Mouse (Mus musculus) frontal cortex, adult (tissue): ENCODE data around the gene Olfr726.

Source experiments
- ATAC-seq: cut with Nextera tagmentation; 2 replicates; pipeline ENCODE4 v1.9.2; 2017; ENCODE audit warnings: mild to moderate bottlenecking, moderate library complexity, mixed read lengths; ENCODE audit not compliant: low TSS enrichment

Gene Olfr726

DNA sequence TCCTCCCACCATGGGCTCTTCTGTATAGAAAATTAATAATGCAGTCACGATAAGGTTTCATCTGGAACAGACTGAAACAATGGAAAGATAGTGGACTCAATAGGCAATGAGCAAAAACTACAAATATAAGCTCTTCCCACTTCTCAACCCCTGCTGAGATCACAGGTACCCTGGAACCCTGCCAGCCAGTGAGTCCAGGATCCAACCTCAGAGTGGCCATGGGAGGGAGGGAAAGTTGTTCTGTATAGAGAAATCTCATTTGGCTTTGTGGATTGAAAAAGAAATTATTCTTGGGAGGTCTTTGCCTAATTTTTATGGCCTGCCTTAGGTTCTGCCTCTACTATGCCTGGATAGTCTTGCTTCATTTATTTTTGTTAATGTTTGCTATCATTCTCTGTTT is at the start of gene Olfr726:
Gene Olfr726 (minus strand): TSS at position 101 of the 400 bp plus-strand sequence.
- no peak for ATAC-seq

DNA sequence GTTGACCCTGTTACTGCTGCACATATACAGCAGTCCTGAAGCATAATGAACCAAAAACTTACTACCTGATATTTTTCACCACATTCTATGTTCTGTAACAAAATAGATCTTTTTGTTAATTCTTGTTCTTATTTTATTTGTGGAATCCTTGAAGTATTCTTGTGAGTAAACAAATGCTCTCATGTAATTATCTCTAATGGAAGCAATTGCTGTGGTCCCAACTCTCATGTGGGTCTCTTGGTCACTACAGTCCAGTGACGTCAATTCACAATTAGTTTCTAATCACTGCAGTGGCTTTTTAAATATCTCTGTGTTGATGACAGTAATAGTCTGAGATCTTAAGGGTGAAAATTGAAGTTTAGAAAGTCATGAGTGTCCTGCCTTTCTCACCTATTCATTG is 32.1 kb upstream of the Olfr726 start, which contains the start of gene Olfr727:
Gene Olfr727 (plus strand): TSS at position 301 of the 400 bp plus-strand sequence.
- no peak for ATAC-seq

DNA sequence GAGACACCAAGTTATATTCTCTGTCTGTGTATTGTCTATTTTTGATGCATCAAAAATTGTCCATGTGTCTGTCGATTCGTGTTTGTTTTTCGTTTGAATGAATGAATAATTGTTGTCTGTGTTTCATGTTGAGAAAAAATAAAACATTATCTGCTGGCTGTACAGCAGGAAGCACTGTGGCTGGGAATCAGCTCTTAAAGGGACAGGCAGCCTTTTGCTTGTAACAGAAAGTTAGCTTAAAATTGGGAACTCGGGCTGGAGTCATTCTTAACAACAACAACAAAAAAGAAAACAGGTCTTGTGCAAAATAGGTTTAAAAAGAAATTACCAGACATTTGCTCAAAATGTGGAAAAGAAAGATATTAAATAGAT is 28.0 kb downstream of the Olfr726 start:
- peak; percentile 81 for ATAC-seq

DNA sequence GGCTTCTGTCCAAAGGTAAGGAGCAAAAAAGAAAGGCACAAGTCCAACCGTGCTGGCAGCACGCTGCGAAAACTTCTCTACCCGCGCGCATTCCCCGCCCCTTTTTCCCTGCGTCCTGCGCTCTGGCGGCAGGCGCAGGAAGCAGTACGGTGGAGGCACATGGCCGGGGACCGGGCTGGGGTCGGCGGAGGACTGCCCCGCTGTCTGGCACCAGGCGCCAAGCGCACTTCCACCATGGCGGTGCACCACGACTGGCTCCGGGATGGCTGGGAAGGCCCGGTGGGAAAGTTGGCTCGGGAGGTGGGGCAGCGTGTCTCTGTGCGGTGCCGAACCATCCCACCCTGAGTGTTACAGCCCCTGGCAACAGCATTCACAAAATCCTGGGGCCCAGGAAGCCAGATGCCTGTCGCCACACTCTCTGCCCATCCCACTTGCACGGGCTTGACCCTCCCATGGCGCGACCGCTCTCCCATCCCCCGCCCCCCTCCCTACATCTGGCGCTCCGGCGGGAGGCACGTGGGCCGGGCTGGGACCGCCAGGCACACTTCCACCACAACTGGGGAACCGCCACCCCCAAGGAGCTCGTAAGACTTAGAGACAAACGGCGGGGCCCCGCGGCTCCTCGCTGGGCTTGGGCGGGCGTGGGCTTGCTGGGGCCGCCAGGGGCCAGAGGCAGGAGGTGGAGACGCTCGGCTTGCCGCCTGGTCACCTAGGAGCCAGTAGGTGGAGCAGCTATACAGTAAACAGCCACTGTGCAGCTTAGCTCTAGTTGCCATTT is 28.6 kb downstream of the Olfr726 start:
- ATAC-seq: peak; percentile 99

DNA sequence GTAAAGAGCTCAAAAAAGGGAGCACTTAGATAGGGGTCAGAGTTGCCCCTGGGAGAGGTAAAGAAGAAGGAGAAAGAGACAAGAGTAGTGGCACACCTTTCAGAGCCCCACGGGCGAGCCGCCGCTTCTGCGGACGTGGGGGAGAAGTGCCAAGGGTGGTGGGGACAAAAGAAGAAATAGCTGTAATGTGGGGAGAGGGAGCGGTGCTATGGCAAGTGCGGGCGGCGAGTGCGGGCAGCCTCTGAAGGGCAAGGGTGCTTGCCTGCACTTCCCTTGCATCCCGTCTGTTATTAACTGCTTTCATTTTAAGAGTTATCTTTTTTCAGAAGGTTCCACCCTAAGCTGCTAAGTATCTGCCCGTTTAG is 29.2 kb downstream of the Olfr726 start:
- ATAC-seq: peak; percentile 15; the same call in 1 of the 2 replicates

DNA sequence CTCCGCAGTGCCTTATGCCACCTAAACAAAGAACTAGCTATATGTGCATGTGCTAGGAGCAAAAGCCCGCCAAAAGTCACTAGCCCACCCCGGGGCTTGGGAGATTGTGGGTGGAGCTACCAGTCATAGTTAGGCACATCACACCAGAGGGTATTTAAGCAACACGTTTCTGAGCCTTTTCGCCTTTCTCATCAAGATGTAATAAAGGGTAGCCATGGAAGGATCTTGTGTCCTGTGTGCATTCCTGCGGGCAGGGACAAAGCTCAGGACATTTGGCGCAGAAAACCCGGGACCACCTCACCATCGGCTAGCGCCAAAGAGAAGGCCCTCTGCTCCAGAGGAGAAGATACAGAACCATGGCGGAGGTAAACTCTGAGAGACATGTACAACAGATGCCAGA is 29.6 kb downstream of the Olfr726 start:
- no peak for ATAC-seq

DNA sequence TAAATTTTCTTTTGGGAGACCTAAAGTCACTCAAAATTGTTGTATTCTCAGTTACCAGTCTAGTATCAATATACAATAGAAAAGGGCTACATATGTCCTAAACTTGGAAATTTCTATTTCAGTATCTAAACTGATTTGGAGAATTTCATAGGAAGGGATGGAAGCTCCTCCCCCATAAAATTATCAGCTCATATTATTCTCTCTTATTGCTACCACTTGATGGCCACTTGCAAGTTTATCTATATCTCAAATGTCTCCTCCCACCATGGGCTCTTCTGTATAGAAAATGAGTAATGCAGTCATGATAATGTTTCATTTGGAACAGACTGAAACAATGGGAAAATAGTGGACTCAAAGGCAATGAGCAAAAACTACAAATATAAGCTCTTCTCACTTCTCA is 50.5 kb downstream of the Olfr726 start, which contains the start of gene Olfr725:
Gene Olfr725 (minus strand): TSS at position 101 of the 400 bp plus-strand sequence.
- ATAC-seq: no peak
